Comparison of ENCODE assay signal across 8 mouse cellular contexts in the genomic region with DNA sequence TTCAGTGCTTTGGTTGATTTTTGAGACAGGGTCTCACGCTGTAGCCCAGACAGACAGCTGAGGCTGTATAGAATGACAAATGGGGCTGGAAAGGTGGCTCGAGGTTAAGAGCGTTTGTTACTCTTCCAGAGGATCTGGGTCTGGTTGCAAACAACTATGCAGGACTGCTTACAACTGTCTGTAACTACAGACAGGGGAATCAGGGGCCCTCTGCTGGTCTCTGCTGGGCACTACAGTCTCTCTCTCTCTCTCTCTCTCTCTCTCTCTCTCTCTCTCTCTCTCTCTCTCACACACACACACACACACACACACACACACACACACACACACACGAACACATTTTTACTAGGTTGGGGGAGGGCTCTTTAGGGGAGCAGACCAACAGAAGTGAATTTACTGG. TPM values are rescaled to one million over a fixed set of nuclear protein-coding genes. Genes with fewer than 3 reads are reported as not detected.
A peak's percentile ranks its signal among the peaks of the same experiment; 100 is the strongest.
DNase-seq lines count a peak whose midpoint lies in the region; ATAC-seq and TF ChIP-seq lines count a peak whose summit lies in the region.

No protein-coding gene starts in this region.

- peak; percentile 57 for TF ChIP-seq CTCF in kidney, adult 2 months (conservative IDR thresholded peaks at IDR 0.05; ENCODE audit: insufficient read depth, insufficient read length, low read depth, low read length)

- no peak overlapping the region for H3K27ac ChIP-seq in kidney, adult 2 months (ENCODE audit: insufficient read depth, low read depth, low read length)
- no peak overlapping the region for H3K27ac ChIP-seq in kidney, embryonic 14.5 days (ENCODE audit: low read depth, low read length)
- H3K27ac ChIP-seq in liver, embryonic 13.5 days: no peak overlapping the region

- TF ChIP-seq POLR2A in kidney, adult 2 months (IDR thresholded peaks at IDR 0.05; ENCODE audit: low read depth, low read length): no peak

- H3K27me3 ChIP-seq in kidney, adult 2 months (replicated peaks; ENCODE audit: control insufficient read depth, insufficient read depth, low read length): no peaks in the 10 kb centered on the region
- H3K27me3 ChIP-seq in kidney, embryonic 14.5 days (ENCODE audit: control insufficient read depth, insufficient read depth, low read length): no peaks in the 10 kb centered on the region
- H3K27me3 ChIP-seq in liver, embryonic 13.5 days: peaks cover 4% of the 10 kb centered on the region

- H3K9ac ChIP-seq in kidney, embryonic 14.5 days (ENCODE audit: low read depth, low read length): no peak overlapping the region
- H3K9ac ChIP-seq in liver, embryonic 13.5 days: no peak overlapping the region

- ATAC-seq in kidney, embryonic 14.5 days (ENCODE audit: low FRiP score, low TSS enrichment): no peak
- ATAC-seq in liver, embryonic 13.5 days (ENCODE audit: low read depth): no peak

- DNase-seq in kidney, adult 2 months: peak; percentile 54
- peak; percentile 34 to 66 for DNase-seq in CD8-positive naive resting alpha-beta T cell, adult 2 months (ENCODE audit: low read depth in 2 of 2, low spot score in 2 of 2)
- peak; percentile 64 for DNase-seq in ZHBTc4 (ENCODE audit: low read depth, low spot score)
- DNase-seq in embryo, embryonic 9.5 days (ENCODE audit: extremely low spot score): peak; percentile 54
- DNase-seq in liver, embryonic 13.5 days: peak; percentile 32
- peak; percentile 83 for DNase-seq in retina, postnatal 1 day
- no peak for DNase-seq in urinary bladder, postnatal 36 days (ENCODE audit: low spot score in 2 of 2)

- H3K36me3 ChIP-seq in kidney, adult 2 months (ENCODE audit: control insufficient read depth, insufficient read depth, low read length): no peaks in the 10 kb centered on the region
- H3K36me3 ChIP-seq in kidney, embryonic 14.5 days (ENCODE audit: control insufficient read depth, insufficient read depth, low read length): peaks cover 18% of the 10 kb centered on the region; the same call in 1 of the 2 replicates
- H3K36me3 ChIP-seq in liver, embryonic 13.5 days: peaks cover 19% of the 10 kb centered on the region

- H3K4me1 ChIP-seq in kidney, adult 2 months (ENCODE audit: control insufficient read depth, insufficient read depth, low read length): peaks cover 12% of the 10 kb centered on the region
- peaks cover 16% of the 10 kb centered on the region for H3K4me1 ChIP-seq in kidney, embryonic 14.5 days (ENCODE audit: control insufficient read depth, insufficient read depth, low read length)
- peaks cover 27% of the 10 kb centered on the region for H3K4me1 ChIP-seq in liver, embryonic 13.5 days (replicated peaks)

- under 1% methylated on average over 4 of the region's 4 CpGs for WGBS in kidney, adult 2 months
- under 1% methylated on average over 4 of the region's 4 CpGs for WGBS in kidney, embryonic 14.5 days
- WGBS in liver, embryonic 13.5 days (ENCODE audit: insufficient replicate concordance): 3% methylated on average over 4 of the region's 4 CpGs

- no peak overlapping the region for H3K4me3 ChIP-seq in kidney, adult 2 months (ENCODE audit: insufficient read depth, low read depth, low read length)
- H3K4me3 ChIP-seq in kidney, embryonic 14.5 days (ENCODE audit: low read length): no peak overlapping the region
- no peak overlapping the region for H3K4me3 ChIP-seq in liver, embryonic 13.5 days (replicated peaks)

- no peak overlapping the region for H3K4me2 ChIP-seq in kidney, embryonic 14.5 days (replicated peaks; ENCODE audit: low read depth, low read length)
- H3K4me2 ChIP-seq in liver, embryonic 13.5 days: peak overlapping the region; percentile 86

- H3K9me3 ChIP-seq in kidney, embryonic 14.5 days (ENCODE audit: control insufficient read depth, low read length): no peaks in the 10 kb centered on the region
- no peaks in the 10 kb centered on the region for H3K9me3 ChIP-seq in liver, embryonic 13.5 days (replicated peaks)

RNA-seq across cellular contexts. Expression of gene Fadd, which starts 1.4 kb away (rescaled TPM):
- 15.2 and 16.0 TPM in 2 replicates for polyA plus RNA-seq in kidney, adult 2 months (2012; rRNA removed)
- polyA plus RNA-seq in kidney, embryonic 14.5 days (2014; fragmentation: Nextera tagmentation; extraction: Ambion mirVana): 10.9 and 15.2 TPM in 2 replicates
- polyA plus RNA-seq in liver, embryonic 13.5 days (2015; fragmentation: Nextera tagmentation; extraction: Ambion mirVana): 5.7 and 6.2 TPM in 2 replicates

RNA-seq across cellular contexts. Expression of gene Ppfia1, which starts 30.1 kb away (rescaled TPM):
- polyA plus RNA-seq in kidney, adult 2 months (2012; rRNA removed): 43.8 and 44.9 TPM in 2 replicates
- 31.1 and 51.5 TPM in 2 replicates for polyA plus RNA-seq in kidney, embryonic 14.5 days (2014; fragmentation: Nextera tagmentation; extraction: Ambion mirVana)
- polyA plus RNA-seq in liver, embryonic 13.5 days (2015; fragmentation: Nextera tagmentation; extraction: Ambion mirVana): 14.1 and 20.0 TPM in 2 replicates

Comparison
In these comparisons a context has a peak if more than half of its experiments do, and no peak if none do; other contexts are left out.
1. DNase-seq: peak in kidney, adult 2 months (single experiment), CD8-positive naive resting alpha-beta T cell, adult 2 months (2 of 2), ZHBTc4 (single experiment), embryo, embryonic 9.5 days (single experiment), liver, embryonic 13.5 days (single experiment) and retina, postnatal 1 day (single experiment); none in urinary bladder, postnatal 36 days (0 of 2).